Mouse (Mus musculus): ENCODE data around the gene Ccdc18.
"Not testable (repeated sequence)": the region's sequence is repeated elsewhere in the genome, so short reads cannot be mapped to it uniquely, and the experiment has no call there.

The Ccdc18 gene

DNA sequence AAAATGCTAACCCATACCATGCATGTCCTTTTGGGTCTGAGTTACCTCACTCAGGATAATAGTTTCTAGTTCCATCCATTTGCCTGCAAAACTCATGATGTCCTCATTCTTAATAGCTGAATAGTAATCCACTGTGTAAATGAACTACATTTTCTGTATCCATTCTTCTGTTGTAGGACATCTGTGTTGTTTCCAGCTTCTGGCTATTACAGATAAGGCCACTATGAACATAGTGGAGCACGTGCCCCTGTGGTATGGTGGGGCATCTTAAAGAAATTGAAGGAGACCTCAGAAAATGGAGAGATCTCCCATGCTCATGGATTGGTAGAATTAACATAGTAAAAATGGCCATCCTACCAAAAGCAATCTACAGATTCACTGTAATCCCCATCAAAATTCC, 131.1 kb downstream of the Ccdc18 start:
- peak; percentile 17 for DNase-seq

DNA sequence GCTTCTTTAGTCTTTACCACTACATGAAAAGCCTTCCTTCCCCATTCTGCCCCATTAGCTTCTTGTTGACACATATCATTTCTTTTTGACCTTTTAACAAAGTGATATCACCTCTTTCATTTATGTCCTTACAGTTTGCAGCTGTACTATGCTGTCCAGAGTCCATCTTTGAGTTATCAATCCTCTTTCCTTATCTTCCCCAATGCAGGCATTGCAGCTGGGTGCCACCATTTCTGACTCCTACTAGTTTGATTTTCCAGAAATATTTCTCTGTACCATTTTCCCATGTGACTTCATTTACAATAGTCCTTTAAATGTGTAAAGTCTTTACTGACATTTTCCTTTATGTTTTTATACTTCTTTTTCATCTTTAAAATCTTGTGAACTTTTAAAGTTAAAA, 134.3 kb downstream of the Ccdc18 start:
- peak; percentile 44 for DNase-seq

DNA sequence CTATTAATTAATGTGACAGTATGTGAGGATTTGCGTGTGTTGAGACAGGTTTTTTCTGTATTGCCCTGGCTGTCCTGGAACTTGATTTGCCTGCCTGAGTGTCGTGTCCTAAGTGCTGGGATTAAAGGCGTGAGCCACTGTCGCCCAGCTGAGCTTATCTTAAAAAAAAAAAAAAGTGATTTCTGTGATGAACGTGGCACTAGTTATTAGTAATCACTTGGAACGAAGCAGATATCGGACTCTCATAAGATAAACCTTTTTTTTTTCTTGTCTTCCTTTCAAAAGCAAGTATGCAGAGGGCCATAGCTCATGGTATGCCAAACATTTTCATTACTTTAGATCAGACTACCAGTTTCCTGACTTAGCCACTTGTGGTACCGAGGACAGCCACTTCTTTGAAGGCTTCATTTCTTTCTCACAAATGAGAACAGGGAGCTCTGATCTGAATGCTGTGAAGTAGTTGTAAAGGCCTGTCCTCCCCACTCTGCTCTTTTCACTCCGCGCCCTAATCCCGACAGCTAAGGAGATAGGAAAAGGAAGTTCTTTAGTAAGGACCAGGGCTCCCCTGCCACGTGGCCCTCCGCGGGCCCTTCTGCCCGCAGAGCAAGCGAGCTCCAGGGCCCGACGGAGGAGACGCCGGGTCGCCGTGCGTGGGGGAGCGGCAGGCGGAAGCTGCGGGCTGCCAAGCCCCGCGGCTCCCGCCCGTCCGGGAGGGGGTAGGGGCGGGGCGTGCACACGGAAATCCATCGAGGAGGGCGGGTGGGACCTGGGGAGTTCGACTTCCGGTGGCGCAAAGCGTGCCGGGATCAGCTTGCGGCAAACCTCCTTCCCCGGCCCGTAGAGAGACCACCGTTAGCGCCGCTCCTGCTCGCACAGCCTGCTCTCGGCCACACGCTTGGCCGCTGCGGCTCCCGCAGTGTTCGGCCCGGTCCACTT, 135.7 kb downstream of the Ccdc18 start, which contains the start of gene Dr1:
Dr1 (plus strand) TSS at position 771 of the 936 bp plus-strand sequence.
- peak; percentile 94 for DNase-seq

DNA sequence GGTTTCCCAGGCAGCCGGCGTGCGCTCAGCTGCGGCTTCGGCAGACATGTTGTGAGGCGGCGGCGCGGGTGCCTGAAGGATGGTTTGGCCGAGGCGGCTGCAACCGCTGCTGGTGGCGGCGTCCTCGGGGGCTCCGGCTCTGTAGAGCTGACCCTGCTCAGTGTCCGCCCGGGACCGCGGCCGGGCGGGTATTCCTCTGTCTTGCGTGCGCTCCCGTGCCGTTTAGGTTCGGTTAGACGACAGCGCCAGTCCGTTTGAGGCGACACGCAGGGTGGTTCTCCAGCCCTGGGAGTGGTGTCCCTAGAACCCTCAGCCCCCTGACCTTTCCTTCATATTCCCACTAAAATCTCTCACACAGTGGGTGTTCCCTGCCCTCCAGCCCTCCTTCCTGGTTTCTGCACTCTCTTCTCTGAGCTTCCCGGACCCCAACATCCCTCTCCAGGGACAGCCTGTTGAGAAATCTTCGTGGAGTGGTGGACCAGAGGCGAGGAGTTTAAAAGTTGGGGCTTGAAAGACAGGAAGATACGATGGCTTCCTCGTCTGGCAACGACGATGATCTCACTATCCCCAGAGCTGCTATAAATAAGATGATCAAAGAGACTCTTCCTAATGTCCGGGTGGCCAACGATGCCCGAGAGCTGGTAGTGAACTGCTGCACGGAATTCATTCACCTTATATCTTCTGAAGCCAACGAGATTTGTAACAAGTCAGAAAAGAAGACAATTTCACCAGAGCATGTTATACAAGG, 136.6 kb downstream of the Ccdc18 start:
- peak; percentile 62 for DNase-seq

DNA sequence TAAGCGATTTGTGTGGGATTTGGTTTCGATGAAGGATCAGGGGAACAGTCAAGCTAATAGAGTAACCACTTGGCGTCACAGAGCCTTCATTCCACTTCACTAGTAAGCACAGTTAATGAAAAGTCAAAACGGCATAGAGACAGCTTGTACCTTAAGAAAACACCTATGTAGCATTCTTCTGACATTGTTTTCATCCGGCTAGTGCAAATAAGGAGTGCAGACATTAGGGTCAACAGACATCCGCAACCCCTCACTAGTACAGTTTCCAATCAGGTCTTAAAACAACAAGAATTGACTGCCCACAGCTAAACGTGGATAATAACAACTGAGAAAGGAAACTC, 137.1 kb downstream of the Ccdc18 start:
- no peak for DNase-seq

DNA sequence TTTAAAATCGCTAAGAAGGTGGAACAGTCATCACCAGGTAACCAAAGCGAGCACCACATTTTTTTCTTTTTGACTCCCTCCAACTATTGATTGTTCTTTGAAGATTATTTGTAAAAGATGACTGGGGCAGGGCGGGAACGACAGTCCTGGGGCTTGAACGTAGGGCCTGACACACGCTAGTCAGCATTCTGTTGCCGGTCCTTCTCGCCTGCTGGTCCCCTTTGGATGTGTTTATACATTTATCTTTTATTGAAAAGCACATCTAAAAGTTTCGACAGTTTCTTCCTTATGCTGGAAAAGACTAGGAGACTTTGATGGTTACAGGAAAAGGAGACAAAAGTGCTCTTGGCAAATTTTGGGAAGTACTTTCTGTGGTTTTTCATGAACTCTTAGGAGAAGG, 137.7 kb downstream of the Ccdc18 start:
- peak; percentile 58 for DNase-seq

DNA sequence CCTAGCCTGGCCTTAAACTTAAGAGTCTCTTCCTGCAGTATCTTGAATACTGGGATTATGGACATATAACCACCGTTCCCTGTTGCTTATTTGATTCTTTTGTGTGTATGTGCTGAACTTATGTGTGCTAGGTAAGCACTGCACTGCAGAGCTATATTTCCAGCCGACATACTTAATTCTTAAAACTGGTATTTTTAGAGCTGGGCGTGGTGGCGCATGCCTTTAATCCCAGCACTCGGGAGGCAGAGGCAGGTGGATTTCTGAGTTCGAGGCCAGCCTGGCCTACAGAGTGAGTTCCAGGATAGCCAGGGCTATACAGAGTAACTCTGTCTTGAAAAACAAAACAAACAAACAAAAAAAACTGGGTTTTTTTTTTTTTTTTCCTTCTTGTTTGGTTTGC, 138.7 kb downstream of the Ccdc18 start:
- DNase-seq = not testable (repeated sequence)

Data from liver (tissue).